Mouse (Mus musculus) liver, embryonic 11.5 days (tissue): ENCODE results near the gene Wwp2. TPM values are rescaled to one million over a fixed set of nuclear protein-coding genes. Genes with fewer than 3 reads are reported as not detected.

Experiments used
- microRNA counts: library from miRNA; unstranded; fragments of <30 nt; microRNA quantifications from one replicate; lab custom pipeline; 2015
- microRNA-seq: library from miRNA; unstranded; fragments of <30 nt; microRNA quantifications from one replicate; pipeline ENCODE4, GENCODE M21; 2017; ENCODE audit warnings: borderline number of aligned reads
- polyA plus RNA-seq: library from polyadenylated mRNA; unstranded; fragments of >200 nt; fragmentation: Nextera tagmentation; extraction: Ambion mirVana; gene quantifications from 2 replicates; pipeline ENCODE4 v1.2.1, GENCODE M21; 2014

The Wwp2 gene
- polyA plus RNA-seq, 1 experiment from 2014 or later = 40.2 TPM

MicroRNA genes within 50 kb of the gene (microRNA counts, 519-probe panel; counts per million panel counts)
- microRNA mmu-miR-140 (lab: Ali Mortazavi, UCI) = 4,792 counts per million, percentile 35 among the panel's probes with 10 or more counts

Small RNA genes lying within 50 kb of the gene (microRNA-seq; reads per million reads assigned to microRNA genes)
- 3,971 reads per million, percentile 87 among the genes with 10 or more reads in this experiment for gene Mir140

Other genes with a start within 250 kb of the Wwp2 start
- 6.2 and 8.2 TPM in 2 replicates for gene Nfat5, start 142.9 kb upstream of the Wwp2 start, polyA plus RNA-seq
- gene Nqo1, start 33.2 kb upstream of the Wwp2 start, polyA plus RNA-seq = 12.5 and 15.9 TPM in 2 replicates
- 92.9 and 93.3 TPM in 2 replicates for gene Nob1, start 11.3 kb upstream of the Wwp2 start, polyA plus RNA-seq
- gene Psmd7, start 152.1 kb downstream of the Wwp2 start, polyA plus RNA-seq = 358 and 365 TPM in 2 replicates